Mouse (Mus musculus): ENCODE results near the gene Astn2. TPM values are rescaled to one million over a fixed set of nuclear protein-coding genes. Genes with fewer than 3 reads are reported as not detected.
A peak's percentile ranks its signal among the peaks of the same experiment; 100 is the strongest.

Gene Astn2
- total and polyA plus RNA-seq, 3 experiments = 0.50 to 0.90 (median 0.78) TPM

GRCm38 (mm10) chr4:66027866-66028265, 376.5 kb downstream of the Astn2 start:
- intact Hi-C loops (cut with DNase I) = loop anchor here (10.0 kb wide), 2 partner anchors 127 to 213 kb away; no protein-coding TSS in a partner anchor
- no peak overlapping the region for H3K27ac ChIP-seq
- H3K9ac ChIP-seq (ENCODE audit: low read depth, low read length) = no peak overlapping the region
- TF ChIP-seq POLR2A (IDR thresholded peaks at IDR 0.05; ENCODE audit: insufficient read depth, low read depth, low read length) = no peak
- no peak for TF ChIP-seq CTCF (IDR thresholded peaks at IDR 0.05)
- TF ChIP-seq EP300 (IDR thresholded peaks at IDR 0.05; ENCODE audit: insufficient read depth, low read depth, low read length) = no peak
- H3K4me1 ChIP-seq (ENCODE audit: control insufficient read depth, insufficient read depth, low read length) = no peaks in the 10 kb centered on the region
- WGBS = 54% methylated on average over 1 of the region's 1 CpGs
- H3K79me2 ChIP-seq (replicated peaks; ENCODE audit: control insufficient read depth, insufficient read depth, low read length) = no peaks in the 10 kb centered on the region
- H3K27me3 ChIP-seq (ENCODE audit: control insufficient read depth, insufficient read depth, low read length) = no peaks in the 10 kb centered on the region
- H3K36me3 ChIP-seq (ENCODE audit: control insufficient read depth, insufficient read depth, low read length) = no peaks in the 10 kb centered on the region
- DNase-seq = no peak
- H3K4me3 ChIP-seq = no peak overlapping the region

- TF ChIP-seq POLR2A (IDR thresholded peaks at IDR 0.05; ENCODE audit: insufficient read depth, low read depth, low read length) (no peak), CTCF (IDR thresholded peaks at IDR 0.05) (no peak), EP300 (IDR thresholded peaks at IDR 0.05; ENCODE audit: insufficient read depth, low read depth, low read length) (no peak)
- Histone ChIP-seq H3K4me1 (ENCODE audit: control insufficient read depth, insufficient read depth, low read length) (no peaks in the 10 kb centered on the region), H3K9ac (ENCODE audit: low read depth, low read length) (peak overlapping the region; percentile 41; the same call in 1 of the 2 replicates), H3K4me3 (no peak overlapping the region), H3K27ac (peak overlapping the region; percentile 81), H3K27me3 (ENCODE audit: control insufficient read depth, insufficient read depth, low read length) (no peaks in the 10 kb centered on the region), H3K79me2 (replicated peaks; ENCODE audit: control insufficient read depth, insufficient read depth, low read length) (no peaks in the 10 kb centered on the region), H3K36me3 (ENCODE audit: control insufficient read depth, insufficient read depth, low read length) (no peaks in the 10 kb centered on the region)
- 31% methylated on average over 8 of the region's 8 CpGs for WGBS
- peak; percentile 25 to 45 for DNase-seq
- intact Hi-C loops (cut with DNase I) = loop anchor here (10.0 kb wide), 2 partner anchors 129 to 211 kb away; no protein-coding TSS in a partner anchor
Measured at GRCm38 (mm10) chr4:66025393-66026062, 378.9 kb downstream of the Astn2 start.

GRCm38 (mm10) chr4:66002936-66003335, 401.5 kb downstream of the Astn2 start:
- Histone ChIP-seq H3K4me3 (no peak overlapping the region), H3K36me3 (ENCODE audit: control insufficient read depth, insufficient read depth, low read length) (no peaks in the 10 kb centered on the region), H3K4me1 (ENCODE audit: control insufficient read depth, insufficient read depth, low read length) (no peaks in the 10 kb centered on the region), H3K79me2 (replicated peaks; ENCODE audit: control insufficient read depth, insufficient read depth, low read length) (no peaks in the 10 kb centered on the region), H3K9ac (ENCODE audit: low read depth, low read length) (no peak overlapping the region), H3K27me3 (ENCODE audit: control insufficient read depth, insufficient read depth, low read length) (no peaks in the 10 kb centered on the region), H3K27ac (no peak overlapping the region)
- DNase-seq = no peak
- TF ChIP-seq CTCF (IDR thresholded peaks at IDR 0.05) = peak; percentile 60
- TF ChIP-seq EP300 (IDR thresholded peaks at IDR 0.05; ENCODE audit: insufficient read depth, low read depth, low read length) = no peak
- intact Hi-C loops (cut with DNase I) = loop anchor here (5.0 kb wide), 1 partner anchor 429 kb away; no protein-coding TSS in a partner anchor

- no peak overlapping the region for H3K4me3 ChIP-seq
- H3K79me2 ChIP-seq (replicated peaks; ENCODE audit: control insufficient read depth, insufficient read depth, low read length) = no peaks in the 10 kb centered on the region
- 85% methylated on average over 2 of the region's 2 CpGs for WGBS
Measured at GRCm38 (mm10) chr4:65983643-65984042, 420.8 kb downstream of the Astn2 start.

GRCm38 (mm10) chr4:65982882-65983281, 421.5 kb downstream of the Astn2 start:
- Histone ChIP-seq H3K27me3 (ENCODE audit: control insufficient read depth, insufficient read depth, low read length) (no peaks in the 10 kb centered on the region), H3K79me2 (replicated peaks; ENCODE audit: control insufficient read depth, insufficient read depth, low read length) (no peaks in the 10 kb centered on the region), H3K36me3 (ENCODE audit: control insufficient read depth, insufficient read depth, low read length) (no peaks in the 10 kb centered on the region), H3K4me1 (ENCODE audit: control insufficient read depth, insufficient read depth, low read length) (no peaks in the 10 kb centered on the region), H3K27ac (no peak overlapping the region), H3K9ac (ENCODE audit: low read depth, low read length) (no peak overlapping the region), H3K4me3 (no peak overlapping the region)
- intact Hi-C loops (cut with DNase I) = no loop called here
- WGBS = 47% methylated on average over 4 of the region's 4 CpGs
- TF ChIP-seq CTCF (IDR thresholded peaks at IDR 0.05) = no peak
- no peak for DNase-seq

More at GRCm38 (mm10) chr4:65983643-65984042, 420.8 kb downstream of the Astn2 start:
- intact Hi-C loops (cut with DNase I) = no loop called here
- no peaks in the 10 kb centered on the region for H3K36me3 ChIP-seq (ENCODE audit: control insufficient read depth, insufficient read depth, low read length)
- no peak overlapping the region for H3K27ac ChIP-seq
- H3K9ac ChIP-seq (ENCODE audit: low read depth, low read length) = no peak overlapping the region
- H3K27me3 ChIP-seq (ENCODE audit: control insufficient read depth, insufficient read depth, low read length) = no peaks in the 10 kb centered on the region
- no peaks in the 10 kb centered on the region for H3K4me1 ChIP-seq (ENCODE audit: control insufficient read depth, insufficient read depth, low read length)
- no peak for TF ChIP-seq POLR2A (IDR thresholded peaks at IDR 0.05; ENCODE audit: insufficient read depth, low read depth, low read length)
- TF ChIP-seq EP300 (IDR thresholded peaks at IDR 0.05; ENCODE audit: insufficient read depth, low read depth, low read length) = no peak
- no peak for TF ChIP-seq CTCF (IDR thresholded peaks at IDR 0.05)
- DNase-seq = no peak

GRCm38 (mm10) chr4:65976251-65976650, 428.2 kb downstream of the Astn2 start:
- no peak for TF ChIP-seq EP300 (IDR thresholded peaks at IDR 0.05; ENCODE audit: insufficient read depth, low read depth, low read length)
- no peak for TF ChIP-seq POLR2A (IDR thresholded peaks at IDR 0.05; ENCODE audit: insufficient read depth, low read depth, low read length)
- no peak for TF ChIP-seq CTCF (IDR thresholded peaks at IDR 0.05)
- Histone ChIP-seq H3K9ac (ENCODE audit: low read depth, low read length) (no peak overlapping the region), H3K36me3 (ENCODE audit: control insufficient read depth, insufficient read depth, low read length) (no peaks in the 10 kb centered on the region), H3K27ac (no peak overlapping the region), H3K4me1 (ENCODE audit: control insufficient read depth, insufficient read depth, low read length) (no peaks in the 10 kb centered on the region), H3K79me2 (replicated peaks; ENCODE audit: control insufficient read depth, insufficient read depth, low read length) (no peaks in the 10 kb centered on the region), H3K27me3 (ENCODE audit: control insufficient read depth, insufficient read depth, low read length) (no peaks in the 10 kb centered on the region), H3K4me3 (no peak overlapping the region)
- DNase-seq = no peak
- intact Hi-C loops (cut with DNase I) = no loop called here
- 47% methylated on average over 3 of the region's 3 CpGs for WGBS

Data from heart, adult 2 months (tissue).